Mouse (Mus musculus): Measurements from ENCODE around the gene Rsc1a1. TPM values are rescaled to one million over a fixed set of nuclear protein-coding genes. Genes with fewer than 3 reads are reported as not detected.

The Rsc1a1 gene
- total and polyA plus RNA-seq, 2 experiments from 2014 or later: 2.7 TPM; not detected in 1

DNA sequence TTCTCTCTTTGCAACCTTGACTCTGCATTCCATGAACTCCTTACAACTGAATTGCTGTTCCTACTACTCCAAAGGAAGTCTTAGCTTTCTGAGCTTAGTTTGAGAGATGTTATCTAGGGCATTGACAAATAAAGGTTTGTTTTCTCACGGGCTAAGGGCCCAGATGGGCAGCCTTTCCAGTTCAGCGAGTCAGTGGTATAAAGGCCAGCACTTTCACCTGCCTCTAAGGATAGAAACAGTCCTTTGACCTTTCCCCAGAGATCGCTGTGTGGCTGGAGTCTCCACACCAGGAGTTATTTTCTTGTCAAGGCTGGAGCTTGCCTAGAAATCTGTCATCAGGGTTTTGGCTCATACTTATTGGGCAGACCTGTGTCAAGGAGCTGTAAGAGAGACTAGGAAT lies 40.3 kb upstream of the Rsc1a1 start:
- 59% methylated on average over 3 of the region's 3 CpGs for WGBS
- no peak for ATAC-seq (ENCODE audit: low FRiP score)
- H3K36me3 ChIP-seq (ENCODE audit: insufficient read depth, low read length): no peaks in the 10 kb centered on the region
- peaks cover 12% of the 10 kb centered on the region; the same call in 1 of the 2 replicates for H3K4me1 ChIP-seq (ENCODE audit: insufficient read depth, low read length)
- no peak overlapping the region for H3K4me3 ChIP-seq (ENCODE audit: low read depth, low read length)
- no peak overlapping the region for H3K9ac ChIP-seq (replicated peaks; ENCODE audit: low read length, poor library complexity, severe bottlenecking)
- H3K27me3 ChIP-seq (ENCODE audit: insufficient read depth, low read length): no peaks in the 10 kb centered on the region
- no peak overlapping the region for H3K4me2 ChIP-seq (ENCODE audit: low read depth, low read length, poor library complexity, severe bottlenecking)
- no peak for TF ChIP-seq CTCF (IDR thresholded peaks at IDR 0.05)
- no peaks in the 10 kb centered on the region for H3K9me3 ChIP-seq (ENCODE audit: low read length)
- DNase-seq (ENCODE audit: low spot score): no peak
- no peak overlapping the region for H3K27ac ChIP-seq (ENCODE audit: low read depth, low read length)

DNA sequence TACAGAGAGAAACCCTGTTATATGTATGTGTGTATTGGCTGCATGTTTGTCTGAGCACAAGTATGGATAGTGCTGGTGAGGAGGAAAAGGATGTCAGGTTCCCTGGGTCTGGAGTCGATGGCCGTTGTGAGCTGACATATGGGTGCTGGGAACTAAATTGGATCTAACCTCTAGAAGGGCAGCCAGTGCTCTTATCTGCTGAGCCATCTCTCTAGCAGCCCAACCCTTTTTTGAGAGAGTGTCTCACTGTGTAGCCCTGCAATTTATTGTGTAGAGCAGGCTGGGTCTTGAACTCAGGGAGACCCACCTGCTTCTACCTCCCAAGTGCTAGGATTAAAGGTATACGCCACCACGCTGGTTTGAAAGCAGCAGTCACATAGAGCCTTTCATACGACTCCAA lies 39.9 kb upstream of the Rsc1a1 start:
- H3K27ac ChIP-seq (ENCODE audit: low read depth, low read length): no peak overlapping the region
- H3K36me3 ChIP-seq (ENCODE audit: insufficient read depth, low read length): no peaks in the 10 kb centered on the region
- DNase-seq (ENCODE audit: low spot score): no peak
- no peak overlapping the region for H3K4me3 ChIP-seq (ENCODE audit: low read depth, low read length)
- ATAC-seq (ENCODE audit: low FRiP score): no peak
- no peak overlapping the region for H3K9ac ChIP-seq (replicated peaks; ENCODE audit: low read length, poor library complexity, severe bottlenecking)
- H3K9me3 ChIP-seq (ENCODE audit: low read length): no peaks in the 10 kb centered on the region
- WGBS: 93% methylated on average over 5 of the region's 5 CpGs
- H3K4me2 ChIP-seq (ENCODE audit: low read depth, low read length, poor library complexity, severe bottlenecking): no peak overlapping the region
- no peak for TF ChIP-seq CTCF (IDR thresholded peaks at IDR 0.05)
- peaks cover 12% of the 10 kb centered on the region; the same call in 1 of the 2 replicates for H3K4me1 ChIP-seq (ENCODE audit: insufficient read depth, low read length)
- H3K27me3 ChIP-seq (ENCODE audit: insufficient read depth, low read length): no peaks in the 10 kb centered on the region

- no peak for TF ChIP-seq CTCF (IDR thresholded peaks at IDR 0.05)
- Histone ChIP-seq H3K4me1 (ENCODE audit: insufficient read depth, low read length) (peaks cover 12% of the 10 kb centered on the region; the same call in 1 of the 2 replicates), H3K27ac (ENCODE audit: low read depth, low read length) (no peak overlapping the region), H3K4me2 (ENCODE audit: low read depth, low read length, poor library complexity, severe bottlenecking) (no peak overlapping the region), H3K36me3 (ENCODE audit: insufficient read depth, low read length) (no peaks in the 10 kb centered on the region), H3K9ac (replicated peaks; ENCODE audit: low read length, poor library complexity, severe bottlenecking) (no peak overlapping the region), H3K9me3 (ENCODE audit: low read length) (no peaks in the 10 kb centered on the region), H3K27me3 (ENCODE audit: insufficient read depth, low read length) (no peaks in the 10 kb centered on the region), H3K4me3 (ENCODE audit: low read depth, low read length) (no peak overlapping the region)
- 65% methylated on average over 11 of the region's 11 CpGs for WGBS
- no peak for DNase-seq (ENCODE audit: low spot score)
- ATAC-seq (ENCODE audit: low FRiP score): no peak
These were observed 39.2 kb upstream of the Rsc1a1 start for GRCm38 (mm10) chr4:141724594-141724993.

DNA sequence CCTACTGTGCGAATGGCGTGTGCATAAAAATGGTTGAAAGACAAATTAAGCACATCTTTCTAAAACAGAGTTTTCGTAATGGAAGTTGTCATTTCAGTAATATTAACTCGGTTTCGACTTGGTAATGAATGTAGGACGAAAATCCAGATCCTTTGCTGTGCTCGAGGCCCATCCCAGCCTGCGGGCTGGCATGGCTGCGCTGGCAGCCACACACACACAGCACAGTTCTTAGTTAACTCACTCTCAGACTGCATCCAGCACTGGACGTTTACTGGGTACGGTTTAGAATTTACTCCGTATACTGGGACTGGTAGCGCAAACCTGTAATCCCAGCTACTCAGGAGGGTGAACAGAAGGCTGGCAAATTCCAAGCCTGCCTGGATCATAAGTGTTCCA lies 38.3 kb upstream of the Rsc1a1 start:
- Histone ChIP-seq H3K4me2 (ENCODE audit: low read depth, low read length, poor library complexity, severe bottlenecking) (peak overlapping the region; percentile 86), H3K36me3 (ENCODE audit: insufficient read depth, low read length) (no peaks in the 10 kb centered on the region), H3K9me3 (ENCODE audit: low read length) (no peaks in the 10 kb centered on the region), H3K27me3 (ENCODE audit: insufficient read depth, low read length) (no peaks in the 10 kb centered on the region), H3K4me3 (ENCODE audit: low read depth, low read length) (peak overlapping the region; percentile 99), H3K4me1 (ENCODE audit: insufficient read depth, low read length) (peaks cover 12% of the 10 kb centered on the region; the same call in 1 of the 2 replicates), H3K9ac (replicated peaks; ENCODE audit: low read length, poor library complexity, severe bottlenecking) (peak overlapping the region; percentile 96), H3K27ac (ENCODE audit: low read depth, low read length) (peak overlapping the region; percentile 80)
- no peak for TF ChIP-seq CTCF (IDR thresholded peaks at IDR 0.05)
- DNase-seq (ENCODE audit: low spot score) (peak; percentile 14), ATAC-seq (ENCODE audit: low FRiP score) (peak; percentile 72; the same call in 1 of the 2 replicates)
- WGBS: 7% methylated on average over 13 of the region's 13 CpGs

GRCm38 (mm10) chr4:141722731-141723672 lies 37.6 kb upstream of the Rsc1a1 start, which contains the start of gene Ddi2:
Ddi2 (minus strand) TSS chr4:141723419.
- no peaks in the 10 kb centered on the region for H3K9me3 ChIP-seq (ENCODE audit: low read length)
- H3K4me3 ChIP-seq (ENCODE audit: low read depth, low read length): peak within 1 kb of the TSS; percentile 99
- peaks cover 12% of the 10 kb centered on the region; the same call in 1 of the 2 replicates for H3K4me1 ChIP-seq (ENCODE audit: insufficient read depth, low read length)
- under 1% methylated on average over 86 of the region's 105 CpGs for WGBS
- no peak for TF ChIP-seq CTCF (IDR thresholded peaks at IDR 0.05)
- DNase-seq (ENCODE audit: low spot score) (peak; percentile 92), ATAC-seq (ENCODE audit: low FRiP score) (peak; percentile 91)
- no peaks in the 10 kb centered on the region for H3K27me3 ChIP-seq (ENCODE audit: insufficient read depth, low read length)
- peak within 1 kb of the TSS; percentile 86 for H3K4me2 ChIP-seq (ENCODE audit: low read depth, low read length, poor library complexity, severe bottlenecking)
- H3K9ac ChIP-seq (replicated peaks; ENCODE audit: low read length, poor library complexity, severe bottlenecking): peak within 1 kb of the TSS; percentile 96
- H3K27ac ChIP-seq (ENCODE audit: low read depth, low read length): peak within 1 kb of the TSS; percentile 80
- no peaks in the 10 kb centered on the region for H3K36me3 ChIP-seq (ENCODE audit: insufficient read depth, low read length)

DNA sequence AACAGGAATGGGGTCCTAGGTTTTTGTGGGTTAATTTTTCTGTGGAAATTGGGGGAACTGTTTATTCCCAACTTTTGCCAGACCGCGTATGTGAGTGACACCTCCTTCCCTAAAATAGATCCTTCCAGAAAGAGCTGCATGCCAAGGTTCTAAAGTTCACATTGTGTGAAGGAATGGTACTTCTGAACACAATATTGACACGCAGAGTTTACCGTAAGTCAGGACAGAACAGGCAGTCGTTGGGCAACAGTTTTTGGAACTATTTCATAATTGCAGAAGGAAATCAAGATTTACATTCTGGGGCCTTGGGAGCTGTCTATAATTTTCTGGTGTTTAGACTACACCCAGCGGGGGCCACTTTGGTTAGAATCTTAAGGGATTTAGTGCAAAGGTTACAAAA lies 36.6 kb upstream of the Rsc1a1 start:
- Histone ChIP-seq H3K36me3 (ENCODE audit: insufficient read depth, low read length) (no peaks in the 10 kb centered on the region), H3K9ac (replicated peaks; ENCODE audit: low read length, poor library complexity, severe bottlenecking) (no peak overlapping the region), H3K27ac (ENCODE audit: low read depth, low read length) (no peak overlapping the region), H3K4me3 (ENCODE audit: low read depth, low read length) (peak overlapping the region; percentile 99; the same call in 1 of the 2 replicates), H3K4me1 (ENCODE audit: insufficient read depth, low read length) (peaks cover 12% of the 10 kb centered on the region; the same call in 1 of the 2 replicates), H3K4me2 (ENCODE audit: low read depth, low read length, poor library complexity, severe bottlenecking) (peak overlapping the region; percentile 86), H3K27me3 (ENCODE audit: insufficient read depth, low read length) (no peaks in the 10 kb centered on the region), H3K9me3 (ENCODE audit: low read length) (no peaks in the 10 kb centered on the region)
- no peak for TF ChIP-seq CTCF (IDR thresholded peaks at IDR 0.05)
- 78% methylated on average over 6 of the region's 6 CpGs for WGBS
- DNase-seq (ENCODE audit: low spot score) (no peak), ATAC-seq (ENCODE audit: low FRiP score) (no peak)

Measured in midbrain, postnatal 0 days (tissue).